Mouse (Mus musculus): Measurements from ENCODE around the gene Cplx2. TPM values are rescaled to one million over a fixed set of nuclear protein-coding genes. Genes with fewer than 3 reads are reported as not detected.

The Cplx2 gene
- polyA plus RNA-seq, 1 experiment = 69.2 TPM

DNA sequence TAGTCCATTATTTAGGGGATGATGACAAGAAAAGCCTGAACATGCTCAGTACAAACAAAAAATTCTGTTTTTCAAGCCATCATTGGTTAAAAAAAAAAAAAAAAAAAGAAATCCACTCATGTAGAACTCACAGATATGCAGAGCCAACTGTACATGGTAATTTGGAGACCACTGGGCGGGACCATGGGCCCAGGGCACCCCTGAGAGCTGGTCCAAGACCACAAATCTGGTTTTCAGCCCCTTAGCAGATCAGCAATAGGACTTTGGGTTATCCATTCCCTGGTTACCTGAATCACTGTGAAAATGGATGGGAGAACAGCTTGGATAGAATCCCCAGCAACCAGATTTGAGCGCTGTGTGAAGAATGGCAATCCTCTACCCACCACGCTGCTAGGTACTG lies 40.5 kb downstream of the Cplx2 start:
- TF ChIP-seq CTCF (IDR thresholded peaks at IDR 0.05; ENCODE audit: borderline replicate concordance, extremely low read depth, insufficient read depth, insufficient read length) (no peak), POLR2A (IDR thresholded peaks at IDR 0.05; ENCODE audit: borderline replicate concordance, extremely low read depth, insufficient read depth, insufficient read length, poor library complexity, severe bottlenecking) (no peak)
- DNase-seq (ENCODE audit: low read depth) = no peak

DNA sequence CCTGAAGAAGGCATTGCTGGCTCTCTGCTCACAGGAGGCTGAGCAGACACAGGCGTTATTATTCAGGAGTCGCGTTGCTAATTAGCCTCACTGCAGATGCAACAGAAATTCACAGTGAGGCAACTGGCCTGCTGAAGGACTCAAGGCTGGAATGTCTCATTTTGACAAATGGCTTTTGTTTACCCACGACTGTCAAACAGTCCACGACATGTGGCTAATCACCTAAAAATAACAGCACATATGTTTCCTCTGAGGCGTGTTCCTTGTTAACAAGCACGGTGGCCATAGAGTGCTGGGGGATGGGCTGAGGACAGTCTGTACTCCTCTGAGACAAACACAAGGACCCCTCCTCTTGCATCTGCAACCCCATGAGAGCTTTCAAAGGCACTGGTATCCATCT lies 41.1 kb downstream of the Cplx2 start:
- TF ChIP-seq CTCF (IDR thresholded peaks at IDR 0.05; ENCODE audit: borderline replicate concordance, extremely low read depth, insufficient read depth, insufficient read length) (no peak), POLR2A (IDR thresholded peaks at IDR 0.05; ENCODE audit: borderline replicate concordance, extremely low read depth, insufficient read depth, insufficient read length, poor library complexity, severe bottlenecking) (no peak)
- DNase-seq (ENCODE audit: low read depth) = peak; percentile 93

DNA sequence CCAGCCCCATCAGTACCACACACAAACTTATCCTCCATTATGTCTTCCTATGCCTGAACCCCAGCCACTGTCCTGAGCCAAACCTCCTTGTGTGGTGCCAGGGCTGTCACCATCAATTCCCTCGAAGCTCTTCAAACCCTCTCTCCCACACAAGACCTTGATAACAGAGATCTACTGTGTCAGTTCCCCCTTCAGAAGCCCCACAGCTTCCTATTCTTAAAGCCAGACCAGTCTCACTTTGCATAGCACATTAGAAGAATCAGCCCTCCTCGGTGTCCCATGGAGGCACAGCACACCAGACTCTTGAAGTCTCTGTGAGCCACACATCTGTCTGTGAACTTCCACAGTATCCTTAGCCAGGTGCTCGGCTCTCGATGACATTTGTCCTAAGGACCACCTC lies 41.6 kb downstream of the Cplx2 start:
- DNase-seq (ENCODE audit: low read depth) = no peak
- TF ChIP-seq CTCF (IDR thresholded peaks at IDR 0.05; ENCODE audit: borderline replicate concordance, extremely low read depth, insufficient read depth, insufficient read length) (no peak), POLR2A (IDR thresholded peaks at IDR 0.05; ENCODE audit: borderline replicate concordance, extremely low read depth, insufficient read depth, insufficient read length, poor library complexity, severe bottlenecking) (no peak)

DNA sequence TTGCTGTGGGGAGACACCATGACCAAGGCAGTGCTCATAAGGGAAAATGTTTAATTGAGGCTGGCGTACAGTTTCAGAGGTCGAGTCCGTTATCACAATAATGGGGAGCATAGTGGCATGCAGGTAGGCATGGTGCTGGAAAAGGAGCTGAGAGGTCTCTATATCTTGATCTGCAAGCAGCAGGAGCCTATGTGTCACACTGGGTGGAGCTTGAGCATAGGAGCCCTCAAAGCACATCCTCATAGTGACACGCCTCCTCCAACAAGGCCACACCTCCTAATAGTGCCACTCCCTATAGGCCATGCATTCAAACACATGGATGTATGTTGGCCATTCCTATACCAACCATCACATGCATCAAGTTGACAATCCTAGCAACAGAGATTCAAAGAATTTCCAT lies 43.9 kb downstream of the Cplx2 start:
- TF ChIP-seq CTCF (IDR thresholded peaks at IDR 0.05; ENCODE audit: borderline replicate concordance, extremely low read depth, insufficient read depth, insufficient read length) = no peak
- no peak for TF ChIP-seq POLR2A (IDR thresholded peaks at IDR 0.05; ENCODE audit: borderline replicate concordance, extremely low read depth, insufficient read depth, insufficient read length, poor library complexity, severe bottlenecking)
- DNase-seq (ENCODE audit: low read depth) = no peak

DNA sequence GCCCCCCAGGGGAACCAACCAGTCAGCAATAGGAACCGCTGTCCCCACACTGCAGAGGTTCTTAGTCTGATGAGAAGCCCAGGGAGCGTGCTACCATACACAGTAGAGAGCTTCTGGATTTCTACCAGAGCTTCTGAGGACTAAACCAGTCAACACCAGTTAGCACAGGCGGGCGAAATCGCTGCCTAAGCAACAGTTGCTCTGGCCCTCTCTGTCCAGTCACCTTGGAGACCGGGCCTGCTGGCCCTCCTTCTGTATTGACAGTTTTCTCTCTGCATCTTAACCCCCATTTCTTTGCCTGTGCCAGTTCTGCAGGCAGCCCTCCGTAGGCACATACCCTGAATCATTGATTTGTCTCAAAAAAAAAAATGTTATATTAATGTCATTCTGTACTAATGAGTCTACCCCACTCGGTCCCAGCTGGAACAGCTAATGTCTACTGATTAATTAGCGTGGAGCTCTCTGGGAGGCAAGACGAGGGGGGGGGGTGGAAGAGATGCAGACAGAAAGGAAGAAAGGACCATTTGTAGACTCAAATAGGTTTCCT lies 47.7 kb downstream of the Cplx2 start:
- TF ChIP-seq POLR2A (IDR thresholded peaks at IDR 0.05; ENCODE audit: borderline replicate concordance, extremely low read depth, insufficient read depth, insufficient read length, poor library complexity, severe bottlenecking) = no peak
- TF ChIP-seq CTCF (IDR thresholded peaks at IDR 0.05; ENCODE audit: borderline replicate concordance, extremely low read depth, insufficient read depth, insufficient read length) = no peak
- DNase-seq (ENCODE audit: low read depth) = peak; percentile 86

DNA sequence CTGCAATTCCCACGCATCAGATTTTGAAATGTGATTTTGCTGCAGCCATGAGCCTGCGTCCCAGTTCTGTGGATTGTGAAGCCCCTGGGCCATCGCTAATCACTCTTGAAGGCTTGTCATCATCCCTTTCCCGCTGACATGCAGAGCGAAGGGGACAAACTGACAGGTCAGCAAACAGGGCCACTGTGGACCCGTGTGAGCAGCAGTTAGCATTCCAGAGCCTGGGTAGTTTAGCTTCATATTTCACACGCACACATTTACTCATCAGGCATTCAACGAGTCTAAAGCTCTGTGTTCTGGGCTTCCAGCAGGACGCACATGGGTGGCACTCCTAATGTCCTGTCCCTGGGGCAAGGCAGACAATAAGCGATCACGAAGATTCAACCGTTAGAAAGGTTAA lies 49.1 kb downstream of the Cplx2 start:
- TF ChIP-seq CTCF (IDR thresholded peaks at IDR 0.05; ENCODE audit: borderline replicate concordance, extremely low read depth, insufficient read depth, insufficient read length) (no peak), POLR2A (IDR thresholded peaks at IDR 0.05; ENCODE audit: borderline replicate concordance, extremely low read depth, insufficient read depth, insufficient read length, poor library complexity, severe bottlenecking) (no peak)
- no peak for DNase-seq (ENCODE audit: low read depth)

DNA sequence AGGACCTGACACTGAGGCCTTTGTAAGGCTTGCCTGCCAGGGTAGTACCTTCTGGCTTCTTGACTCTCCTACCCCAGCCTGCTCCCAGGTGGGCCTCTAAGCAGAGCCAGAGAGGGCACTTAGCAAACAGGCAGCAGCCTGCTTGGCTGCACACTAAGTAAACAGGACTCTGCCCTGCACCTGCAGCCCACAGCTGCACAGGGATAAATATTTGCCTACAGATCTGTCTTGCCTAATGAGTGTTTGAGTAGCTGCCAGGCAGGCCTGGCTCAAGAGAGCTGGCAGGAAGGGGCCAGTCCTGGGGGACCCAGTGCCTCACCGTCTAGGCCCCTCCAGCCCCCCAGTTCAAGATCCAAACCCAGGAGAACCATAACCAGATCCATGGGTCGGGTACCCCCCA lies 54.1 kb downstream of the Cplx2 start:
- TF ChIP-seq POLR2A (IDR thresholded peaks at IDR 0.05; ENCODE audit: borderline replicate concordance, extremely low read depth, insufficient read depth, insufficient read length, poor library complexity, severe bottlenecking) = no peak
- no peak for TF ChIP-seq CTCF (IDR thresholded peaks at IDR 0.05; ENCODE audit: borderline replicate concordance, extremely low read depth, insufficient read depth, insufficient read length)
- peak; percentile 85 for DNase-seq (ENCODE audit: low read depth)

DNA sequence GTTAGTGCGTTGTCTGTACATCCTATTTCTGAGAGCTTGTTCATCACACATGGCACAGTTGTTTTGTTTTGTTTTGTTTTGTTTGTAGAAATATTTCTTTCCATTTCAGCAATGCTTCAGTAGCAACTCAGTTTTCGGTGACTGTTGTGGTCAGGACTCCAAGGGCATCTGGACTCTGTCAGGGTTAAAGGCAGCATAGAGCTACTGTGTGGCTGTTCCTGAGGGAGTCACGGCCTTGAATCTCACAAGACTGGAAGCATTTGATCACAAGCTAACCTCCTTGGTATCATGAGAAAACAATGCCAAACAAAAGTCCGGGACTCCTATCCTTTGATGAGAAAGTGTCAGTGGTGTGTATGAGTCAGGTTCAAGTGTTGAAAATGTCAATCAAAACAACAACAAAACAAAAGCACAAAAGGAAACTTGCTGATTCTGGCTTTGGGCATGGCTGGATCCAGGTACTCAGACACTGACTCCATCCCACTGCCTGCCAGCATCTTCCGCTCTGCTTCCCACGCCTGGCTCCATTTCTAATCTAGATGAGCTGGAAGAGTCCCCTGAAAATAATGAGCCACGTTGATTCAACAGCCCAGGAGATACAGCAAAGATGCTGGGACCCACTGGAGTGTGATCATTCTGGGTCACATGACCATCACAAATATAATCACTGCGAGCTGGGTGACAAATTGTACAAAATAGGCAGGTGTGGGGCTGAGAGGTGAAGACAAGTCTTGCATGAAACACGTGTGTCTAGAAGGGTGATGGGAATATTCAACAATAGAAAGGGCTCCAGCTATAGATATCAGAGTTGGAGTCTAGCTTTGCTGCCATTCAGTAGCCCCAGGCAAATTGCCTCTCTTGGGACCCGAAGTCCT lies 55.9 kb downstream of the Cplx2 start:
- DNase-seq (ENCODE audit: low read depth) = no peak
- TF ChIP-seq CTCF (IDR thresholded peaks at IDR 0.05; ENCODE audit: borderline replicate concordance, extremely low read depth, insufficient read depth, insufficient read length) = no peak
- no peak for TF ChIP-seq POLR2A (IDR thresholded peaks at IDR 0.05; ENCODE audit: borderline replicate concordance, extremely low read depth, insufficient read depth, insufficient read length, poor library complexity, severe bottlenecking)

DNA sequence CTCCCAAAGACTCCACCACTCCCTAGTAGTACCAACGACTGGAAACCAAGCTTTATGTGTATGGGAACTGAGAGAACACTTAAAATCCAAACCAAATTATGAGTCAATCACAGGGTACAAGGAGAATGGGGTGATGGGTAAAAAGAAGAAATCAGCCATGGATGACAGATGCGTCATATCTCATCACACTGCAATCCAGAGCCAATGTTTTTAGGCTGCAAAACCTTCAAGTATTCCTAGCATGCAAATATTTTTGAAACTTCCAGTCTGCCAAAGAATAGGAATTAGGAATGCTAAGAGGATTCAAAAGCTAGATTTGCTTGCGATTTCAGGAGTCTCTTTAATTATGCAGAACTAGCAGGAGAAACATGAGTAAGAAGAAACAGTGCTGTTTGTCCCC lies 57.6 kb downstream of the Cplx2 start:
- no peak for TF ChIP-seq POLR2A (IDR thresholded peaks at IDR 0.05; ENCODE audit: borderline replicate concordance, extremely low read depth, insufficient read depth, insufficient read length, poor library complexity, severe bottlenecking)
- no peak for DNase-seq (ENCODE audit: low read depth)

DNA sequence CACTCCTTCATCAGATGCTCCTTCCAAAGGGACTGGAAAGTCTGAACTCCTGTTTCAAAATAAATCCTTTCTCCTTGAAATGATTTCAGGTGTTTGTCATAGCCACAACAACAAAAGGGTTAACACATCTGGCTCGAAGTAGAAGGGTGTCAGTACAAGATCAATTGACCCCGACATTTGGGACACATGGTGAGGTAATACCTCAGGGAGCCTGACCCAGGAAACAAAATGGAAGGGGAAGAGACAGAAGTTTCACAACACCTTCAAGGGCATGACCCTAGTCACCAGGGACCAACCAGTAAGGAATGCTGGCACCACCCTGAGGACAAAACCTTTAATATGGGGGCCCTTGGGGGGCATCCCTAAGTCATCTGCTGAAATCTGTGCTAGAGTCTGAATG lies 58.9 kb downstream of the Cplx2 start:
- no peak for DNase-seq (ENCODE audit: low read depth)
- no peak for TF ChIP-seq POLR2A (IDR thresholded peaks at IDR 0.05; ENCODE audit: borderline replicate concordance, extremely low read depth, insufficient read depth, insufficient read length, poor library complexity, severe bottlenecking)
- TF ChIP-seq CTCF (IDR thresholded peaks at IDR 0.05; ENCODE audit: borderline replicate concordance, extremely low read depth, insufficient read depth, insufficient read length) = no peak

DNA sequence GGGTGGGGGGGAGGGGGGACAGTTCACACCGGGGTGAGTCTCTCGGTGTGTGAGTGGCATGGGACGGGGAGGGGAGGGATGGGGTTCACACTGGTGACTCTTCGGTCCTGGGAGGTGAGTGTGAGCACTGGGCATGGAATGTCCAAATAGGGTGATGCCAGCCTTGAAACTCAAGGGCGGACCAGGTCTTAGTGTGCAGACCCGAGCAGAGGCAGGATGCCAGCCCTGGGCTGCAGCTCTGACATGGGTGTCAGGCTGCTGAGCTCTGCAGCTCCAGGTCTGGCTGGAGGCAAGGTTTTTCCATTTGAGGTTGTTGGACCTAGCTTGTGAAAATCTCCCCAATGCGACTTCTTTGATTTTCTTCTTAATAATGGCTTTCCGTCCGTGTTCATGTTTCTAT lies 60.0 kb downstream of the Cplx2 start:
- DNase-seq (ENCODE audit: low read depth) = no peak
- TF ChIP-seq CTCF (IDR thresholded peaks at IDR 0.05; ENCODE audit: borderline replicate concordance, extremely low read depth, insufficient read depth, insufficient read length) = no peak
- TF ChIP-seq POLR2A (IDR thresholded peaks at IDR 0.05; ENCODE audit: borderline replicate concordance, extremely low read depth, insufficient read depth, insufficient read length, poor library complexity, severe bottlenecking) = no peak

Other genes with a start within 250 kb of the Cplx2 start
- 0.96 and 1.0 TPM in 2 replicates for gene Hrh2, start 179.2 kb upstream of the Cplx2 start, polyA plus RNA-seq (2012; rRNA removed)
- 42.2 and 47.8 TPM in 2 replicates for gene Thoc3, start 97.5 kb downstream of the Cplx2 start, polyA plus RNA-seq (2012; rRNA removed)
- gene Simc1, start 132.4 kb downstream of the Cplx2 start, polyA plus RNA-seq (2012; rRNA removed) = 30.3 and 36.3 TPM in 2 replicates
- gene 4833439L19Rik, start 194.1 kb downstream of the Cplx2 start, polyA plus RNA-seq (2012; rRNA removed) = 172 and 184 TPM in 2 replicates
- gene Arl10, start 203.7 kb downstream of the Cplx2 start, polyA plus RNA-seq (2012; rRNA removed) = 86.2 and 95.5 TPM in 2 replicates
- 29.8 and 30.8 TPM in 2 replicates for gene Nop16, start 218.7 kb downstream of the Cplx2 start, polyA plus RNA-seq (2012; rRNA removed)
- gene Higd2a, start 218.9 kb downstream of the Cplx2 start, polyA plus RNA-seq (2012; rRNA removed) = 140 and 169 TPM in 2 replicates
- gene Cltb, start 240.0 kb downstream of the Cplx2 start, polyA plus RNA-seq (2012; rRNA removed) = 76.1 and 109 TPM in 2 replicates

All from brain, embryonic 14.5 days (tissue).